Mouse (Mus musculus) stomach, embryonic 14.5 days (tissue): ENCODE results near the gene Olfr24. TPM values are rescaled to one million over a fixed set of nuclear protein-coding genes. Genes with fewer than 3 reads are reported as not detected.
"Not testable (repeated sequence)": the region's sequence is repeated elsewhere in the genome, so short reads cannot be mapped to it uniquely, and the experiment has no call there.

Experiments used
- ATAC-seq: fragments of 200-750 bp; cut with Nextera tagmentation; 2 replicates; pipeline ENCODE4 v1.8.0; 2017; ENCODE audit warnings: low read depth, moderate TSS enrichment; ENCODE audit not compliant: insufficient number of reproducible peaks, insufficient read depth, low FRiP score
- H3K27ac ChIP-seq: fragments of 300-500 bp; sonication (generic); 2 replicates; pipeline ENCODE4 v1.5.1; 2014; ENCODE audit warnings: mild to moderate bottlenecking, low read length, moderate library complexity, mixed read lengths
- H3K27me3 ChIP-seq: fragments of 300-500 bp; sonication (generic); 2 replicates; pipeline ENCODE4 v1.6.1; 2014; ENCODE audit warnings: low read length, control low read depth, mixed read lengths; ENCODE audit not compliant: control insufficient read depth, insufficient read depth
- H3K36me3 ChIP-seq: fragments of 300-500 bp; sonication (generic); 2 replicates; pipeline ENCODE4 v1.6.1; 2014; ENCODE audit warnings: mild to moderate bottlenecking, control low read depth, low read length, moderate library complexity, mixed read lengths; ENCODE audit not compliant: control insufficient read depth, insufficient read depth
- H3K4me1 ChIP-seq: fragments of 300-500 bp; sonication (generic); 2 replicates; pipeline ENCODE4 v1.6.1; 2014; ENCODE audit warnings: low read length, control low read depth, mixed read lengths; ENCODE audit not compliant: control insufficient read depth, insufficient read depth
- H3K4me2 ChIP-seq: fragments of 300-500 bp; sonication (generic); replicated peaks from 2 replicates; pipeline ENCODE4 v1.6.1; 2014; ENCODE audit warnings: low read depth, low read length, control low read depth
- H3K4me3 ChIP-seq: fragments of 300-500 bp; sonication (generic); 2 replicates; pipeline ENCODE4 v1.5.1; 2014; ENCODE audit warnings: low read depth, low read length, control low read depth
- H3K9ac ChIP-seq: fragments of 300-500 bp; sonication (generic); replicated peaks from 2 replicates; pipeline ENCODE4 v1.6.1; 2014; ENCODE audit warnings: low read depth, mild to moderate bottlenecking, control low read depth, low read length, moderate library complexity, mixed read lengths
- H3K9me3 ChIP-seq: fragments of 300-500 bp; sonication (generic); 2 replicates; pipeline ENCODE4 v1.6.1; 2016; ENCODE audit warnings: low read depth, low read length, control low read depth; ENCODE audit not compliant: control insufficient read depth
- WGBS: fragments of 180-500 bp; shearing (Covaris S2); extraction: QIAGEN DNeasy Blood & Tissue Kit; methylation state at CpG from one replicate; pipeline ENCODE4 v1.1.7; 2014; 5-methylcytosine and 5-hydroxymethylcytosine counted together
- polyA plus RNA-seq: library from polyadenylated mRNA; unstranded; fragments of >200 nt; fragmentation: Nextera tagmentation; extraction: Ambion mirVana; gene quantifications from 2 replicates; pipeline ENCODE4 v1.2.1, GENCODE M21; 2014

Olfr24 gene
- not detected in 2 replicates for polyA plus RNA-seq

- no peaks in the 10 kb centered on the region for H3K4me1 ChIP-seq
- no peak for ATAC-seq
- no peaks in the 10 kb centered on the region for H3K27me3 ChIP-seq
- no peaks in the 10 kb centered on the region for H3K9me3 ChIP-seq
- no peaks in the 10 kb centered on the region for H3K36me3 ChIP-seq
- no peak within 1 kb of the TSS for H3K4me3 ChIP-seq
- H3K9ac ChIP-seq, result no peak within 1 kb of the TSS
- H3K27ac ChIP-seq, result no peak within 1 kb of the TSS
- H3K4me2 ChIP-seq, result no peak within 1 kb of the TSS
These were observed at the start of gene Olfr24 for GRCm38 (mm10) chr9:18763896-18764295. Gene Olfr24, minus strand, starts transcription at chr9:18763996.

GRCm38 (mm10) chr9:18785316-18785715 lies 21.5 kb upstream of the Olfr24 start:
- WGBS, result 65% methylated on average over 7 of the region's 7 CpGs
- Histone ChIP-seq H3K4me2 (no peak overlapping the region), H3K4me1 (no peaks in the 10 kb centered on the region), H3K27me3 (no peaks in the 10 kb centered on the region), H3K4me3 (no peak overlapping the region), H3K36me3 (no peaks in the 10 kb centered on the region), H3K27ac (no peak overlapping the region), H3K9me3 (no peaks in the 10 kb centered on the region), H3K9ac (no peak overlapping the region)
- ATAC-seq, result no peak

- WGBS, result 72% methylated on average over 24 of the region's 24 CpGs
- no peaks in the 10 kb centered on the region for H3K36me3 ChIP-seq
- H3K9ac ChIP-seq, result no peak overlapping the region
- 0 out of 2 replicates have a peak, but pooled peaks have one; percentile 33 for ATAC-seq
- H3K4me2 ChIP-seq, result no peak overlapping the region
- no peaks in the 10 kb centered on the region for H3K4me1 ChIP-seq
- H3K4me3 ChIP-seq, result no peak overlapping the region
- H3K9me3 ChIP-seq, result no peaks in the 10 kb centered on the region
- H3K27me3 ChIP-seq, result no peaks in the 10 kb centered on the region
- H3K27ac ChIP-seq, result no peak overlapping the region
These were observed 15.7 kb upstream of the Olfr24 start for GRCm38 (mm10) chr9:18779476-18779875.

GRCm38 (mm10) chr9:18778981-18779380 lies 15.2 kb upstream of the Olfr24 start:
- H3K4me2 ChIP-seq, result no peak overlapping the region
- H3K4me1 ChIP-seq, result no peaks in the 10 kb centered on the region
- H3K27me3 ChIP-seq, result no peaks in the 10 kb centered on the region
- ATAC-seq, result no peak
- WGBS, result 70% methylated on average over 1 of the region's 1 CpGs
- H3K36me3 ChIP-seq, result no peaks in the 10 kb centered on the region
- no peak overlapping the region for H3K27ac ChIP-seq
- H3K9ac ChIP-seq, result no peak overlapping the region
- no peak overlapping the region for H3K4me3 ChIP-seq
- H3K9me3 ChIP-seq, result no peaks in the 10 kb centered on the region

GRCm38 (mm10) chr9:18755595-18755994 lies 8.2 kb downstream of the Olfr24 start:
- Histone ChIP-seq H3K9me3 (no peaks in the 10 kb centered on the region), H3K27ac (no peak overlapping the region), H3K4me2 (no peak overlapping the region), H3K27me3 (no peaks in the 10 kb centered on the region), H3K9ac (no peak overlapping the region), H3K36me3 (no peaks in the 10 kb centered on the region), H3K4me3 (no peak overlapping the region), H3K4me1 (no peaks in the 10 kb centered on the region)
- no peak for ATAC-seq
- 69% methylated on average over 1 of the region's 1 CpGs for WGBS

- Histone ChIP-seq H3K4me3 (no peak overlapping the region), H3K27ac (no peak overlapping the region), H3K4me2 (no peak overlapping the region), H3K27me3 (no peaks in the 10 kb centered on the region), H3K9me3 (no peaks in the 10 kb centered on the region), H3K4me1 (no peaks in the 10 kb centered on the region), H3K36me3 (no peaks in the 10 kb centered on the region), H3K9ac (no peak overlapping the region)
- 27% methylated on average over 5 of the region's 5 CpGs for WGBS
- ATAC-seq, result no peak
These were observed 19.2 kb downstream of the Olfr24 start for GRCm38 (mm10) chr9:18744639-18745038.

- H3K4me1 ChIP-seq, H3K27me3 ChIP-seq, H3K4me2 ChIP-seq, ATAC-seq, H3K9me3 ChIP-seq, H3K4me3 ChIP-seq, H3K36me3 ChIP-seq, H3K9ac ChIP-seq, H3K27ac ChIP-seq: not testable (repeated sequence)
- 75% methylated on average over 2 of the region's 2 CpGs for WGBS
These were observed 29.6 kb downstream of the Olfr24 start for GRCm38 (mm10) chr9:18734177-18734576.

- Histone ChIP-seq H3K4me1 (peaks cover 3% of the 10 kb centered on the region; the same call in 1 of the 2 replicates), H3K27me3 (no peaks in the 10 kb centered on the region), H3K9ac (no peak overlapping the region), H3K36me3 (no peaks in the 10 kb centered on the region), H3K4me2 (no peak overlapping the region), H3K4me3 (no peak overlapping the region), H3K27ac (no peak overlapping the region), H3K9me3 (no peaks in the 10 kb centered on the region)
- 39% methylated on average over 4 of the region's 4 CpGs for WGBS
- no peak for ATAC-seq
These were observed 41.1 kb downstream of the Olfr24 start for GRCm38 (mm10) chr9:18722712-18723099.
